Mouse (Mus musculus): ENCODE measurements at regions not wholly inside any gene's neighbourhood (a gene's known extent, or its start where the extent isn't known, plus 50 kb on each side); places are given as distances from the start of the nearest gene placed in this dataset.
A peak's percentile ranks its signal among the peaks of the same experiment; 100 is the strongest.
"Not testable (repeated sequence)": the region's sequence is repeated elsewhere in the genome, so short reads cannot be mapped to it uniquely, and the experiment has no call there.

GRCm38 (mm10) chr3:8206623-8207404, 1403.1 kb downstream of the Zfp704 start:
- no peak overlapping the region; the same call in 1 of the 2 replicates for H3K4me3 ChIP-seq (ENCODE audit: low read depth, low read length)
- no peak for TF ChIP-seq POLR2AphosphoS5 (IDR thresholded peaks at IDR 0.05; ENCODE audit: insufficient replicate concordance, low read depth, low read length)
- no peak for TF ChIP-seq GATA1 (IDR thresholded peaks at IDR 0.05; ENCODE audit: borderline replicate concordance, low read length)
- no peak for TF ChIP-seq GATA2 (IDR thresholded peaks at IDR 0.05; ENCODE audit: borderline replicate concordance, low read depth, low read length)
- no peak for TF ChIP-seq CTCF (IDR thresholded peaks at IDR 0.05; ENCODE audit: low read depth, low read length)
- no peak for TF ChIP-seq TAL1 (conservative IDR thresholded peaks at IDR 0.05; ENCODE audit: low read depth, low read length)
- H3K36me3 ChIP-seq (replicated peaks), result no peaks in the 10 kb centered on the region
- no peaks in the 10 kb centered on the region for H3K9me3 ChIP-seq (replicated peaks)
- peaks cover 11% of the 10 kb centered on the region for H3K4me1 ChIP-seq (ENCODE audit: insufficient read depth, low read depth, low read length)
- no peak for DNase-seq (ENCODE audit: low spot score)
- no peaks in the 10 kb centered on the region for H3K27me3 ChIP-seq (ENCODE audit: insufficient read depth, low read length)
- ATAC-seq (ENCODE audit: extremely low read depth, insufficient number of reproducible peaks, low FRiP score, poor library complexity, severe bottlenecking), result peak; percentile 22; the same call in 1 of the 2 replicates

- no peaks in the 10 kb centered on the region for H3K4me1 ChIP-seq (ENCODE audit: insufficient read depth, low read depth, low read length)
- no peak for TF ChIP-seq POLR2AphosphoS5 (IDR thresholded peaks at IDR 0.05; ENCODE audit: insufficient replicate concordance, low read depth, low read length)
- TF ChIP-seq TAL1 (conservative IDR thresholded peaks at IDR 0.05; ENCODE audit: low read depth, low read length), result no peak
- TF ChIP-seq GATA2 (IDR thresholded peaks at IDR 0.05; ENCODE audit: borderline replicate concordance, low read depth, low read length), result no peak
- no peak for TF ChIP-seq GATA1 (IDR thresholded peaks at IDR 0.05; ENCODE audit: borderline replicate concordance, low read length)
- no peak for TF ChIP-seq CTCF (IDR thresholded peaks at IDR 0.05; ENCODE audit: low read depth, low read length)
- H3K36me3 ChIP-seq (replicated peaks), result no peaks in the 10 kb centered on the region
- H3K9me3 ChIP-seq (replicated peaks), result no peaks in the 10 kb centered on the region
- H3K4me3 ChIP-seq (ENCODE audit: low read depth, low read length), result no peak overlapping the region
- ATAC-seq (ENCODE audit: extremely low read depth, insufficient number of reproducible peaks, low FRiP score, poor library complexity, severe bottlenecking) (no peak), DNase-seq (ENCODE audit: low spot score) (no peak)
- H3K27me3 ChIP-seq (ENCODE audit: insufficient read depth, low read length), result no peaks in the 10 kb centered on the region
These were observed 1446.9 kb downstream of the Zfp704 start for GRCm38 (mm10) chr3:8163030-8163429.

- TF ChIP-seq GATA1 (IDR thresholded peaks at IDR 0.05; ENCODE audit: borderline replicate concordance, low read length), result no peak
- no peak for TF ChIP-seq TAL1 (conservative IDR thresholded peaks at IDR 0.05; ENCODE audit: low read depth, low read length)
- no peak for TF ChIP-seq GATA2 (IDR thresholded peaks at IDR 0.05; ENCODE audit: borderline replicate concordance, low read depth, low read length)
- no peak for TF ChIP-seq CTCF (IDR thresholded peaks at IDR 0.05; ENCODE audit: low read depth, low read length)
- no peak for TF ChIP-seq POLR2AphosphoS5 (IDR thresholded peaks at IDR 0.05; ENCODE audit: insufficient replicate concordance, low read depth, low read length)
- no peaks in the 10 kb centered on the region for H3K4me1 ChIP-seq (ENCODE audit: insufficient read depth, low read depth, low read length)
- no peak for DNase-seq (ENCODE audit: low spot score)
- no peak for ATAC-seq (ENCODE audit: extremely low read depth, insufficient number of reproducible peaks, low FRiP score, poor library complexity, severe bottlenecking)
- no peaks in the 10 kb centered on the region for H3K27me3 ChIP-seq (ENCODE audit: insufficient read depth, low read length)
- H3K4me3 ChIP-seq (ENCODE audit: low read depth, low read length), result no peak overlapping the region
- no peaks in the 10 kb centered on the region for H3K36me3 ChIP-seq (replicated peaks)
- no peaks in the 10 kb centered on the region for H3K9me3 ChIP-seq (replicated peaks)
These were observed 1447.7 kb downstream of the Zfp704 start for GRCm38 (mm10) chr3:8161997-8162756.

- peaks cover 6% of the 10 kb centered on the region; the same call in 1 of the 2 replicates for H3K4me1 ChIP-seq (ENCODE audit: insufficient read depth, low read depth, low read length)
- no peaks in the 10 kb centered on the region for H3K36me3 ChIP-seq (replicated peaks)
- DNase-seq (ENCODE audit: low spot score), result no peak
- no peak overlapping the region for H3K4me3 ChIP-seq (ENCODE audit: low read depth, low read length)
- TF ChIP-seq CTCF (IDR thresholded peaks at IDR 0.05; ENCODE audit: low read depth, low read length), result no peak
- TF ChIP-seq GATA1 (IDR thresholded peaks at IDR 0.05; ENCODE audit: borderline replicate concordance, low read length), result no peak
- TF ChIP-seq GATA2 (IDR thresholded peaks at IDR 0.05; ENCODE audit: borderline replicate concordance, low read depth, low read length), result no peak
- no peak for TF ChIP-seq POLR2AphosphoS5 (IDR thresholded peaks at IDR 0.05; ENCODE audit: insufficient replicate concordance, low read depth, low read length)
- no peak for TF ChIP-seq TAL1 (conservative IDR thresholded peaks at IDR 0.05; ENCODE audit: low read depth, low read length)
- ATAC-seq (ENCODE audit: extremely low read depth, insufficient number of reproducible peaks, low FRiP score, poor library complexity, severe bottlenecking), result no peak
- H3K27me3 ChIP-seq (ENCODE audit: insufficient read depth, low read length), result no peaks in the 10 kb centered on the region
- H3K9me3 ChIP-seq (replicated peaks), result peaks cover 10% of the 10 kb centered on the region; the same call in 1 of the 2 replicates
These were observed 1466.9 kb downstream of the Zfp704 start for GRCm38 (mm10) chr3:8143016-8143415.

- ATAC-seq (ENCODE audit: extremely low read depth, insufficient number of reproducible peaks, low FRiP score, poor library complexity, severe bottlenecking), result no peak
- Histone ChIP-seq H3K36me3 (replicated peaks) (no peaks in the 10 kb centered on the region), H3K4me1 (ENCODE audit: insufficient read depth, low read depth, low read length) (peaks cover 6% of the 10 kb centered on the region; the same call in 1 of the 2 replicates), H3K27me3 (ENCODE audit: insufficient read depth, low read length) (no peaks in the 10 kb centered on the region), H3K9me3 (replicated peaks) (peaks cover 4% of the 10 kb centered on the region; the same call in 1 of the 2 replicates), H3K4me3 (ENCODE audit: low read depth, low read length) (no peak overlapping the region)
- no peak for DNase-seq (ENCODE audit: low spot score)
- TF ChIP-seq TAL1 (conservative IDR thresholded peaks at IDR 0.05; ENCODE audit: low read depth, low read length) (no peak), CTCF (IDR thresholded peaks at IDR 0.05; ENCODE audit: low read depth, low read length) (no peak), GATA1 (IDR thresholded peaks at IDR 0.05; ENCODE audit: borderline replicate concordance, low read length) (no peak), GATA2 (IDR thresholded peaks at IDR 0.05; ENCODE audit: borderline replicate concordance, low read depth, low read length) (no peak)
These were observed 1467.7 kb downstream of the Zfp704 start for GRCm38 (mm10) chr3:8142190-8142589.

- peaks cover 6% of the 10 kb centered on the region; the same call in 1 of the 2 replicates for H3K4me1 ChIP-seq (ENCODE audit: insufficient read depth, low read depth, low read length)
- no peaks in the 10 kb centered on the region for H3K36me3 ChIP-seq (replicated peaks)
- H3K9me3 ChIP-seq (replicated peaks), result no peaks in the 10 kb centered on the region
- no peak for ATAC-seq (ENCODE audit: extremely low read depth, insufficient number of reproducible peaks, low FRiP score, poor library complexity, severe bottlenecking)
- H3K27me3 ChIP-seq (ENCODE audit: insufficient read depth, low read length), result no peaks in the 10 kb centered on the region
- no peak for DNase-seq (ENCODE audit: low spot score)
- H3K4me3 ChIP-seq (ENCODE audit: low read depth, low read length), result no peak overlapping the region
- no peak for TF ChIP-seq POLR2AphosphoS5 (IDR thresholded peaks at IDR 0.05; ENCODE audit: insufficient replicate concordance, low read depth, low read length)
- no peak for TF ChIP-seq TAL1 (conservative IDR thresholded peaks at IDR 0.05; ENCODE audit: low read depth, low read length)
- no peak for TF ChIP-seq GATA2 (IDR thresholded peaks at IDR 0.05; ENCODE audit: borderline replicate concordance, low read depth, low read length)
- no peak for TF ChIP-seq GATA1 (IDR thresholded peaks at IDR 0.05; ENCODE audit: borderline replicate concordance, low read length)
- no peak for TF ChIP-seq CTCF (IDR thresholded peaks at IDR 0.05; ENCODE audit: low read depth, low read length)
These were observed 1468.2 kb downstream of the Zfp704 start for GRCm38 (mm10) chr3:8141664-8142084.

GRCm38 (mm10) chr3:8123641-8124040, 1486.2 kb downstream of the Zfp704 start:
- not testable (repeated sequence) for DNase-seq (ENCODE audit: low spot score); H3K4me3 ChIP-seq (ENCODE audit: low read depth, low read length); ATAC-seq (ENCODE audit: extremely low read depth, insufficient number of reproducible peaks, low FRiP score, poor library complexity, severe bottlenecking); H3K27me3 ChIP-seq (ENCODE audit: insufficient read depth, low read length); H3K4me1 ChIP-seq (ENCODE audit: insufficient read depth, low read depth, low read length); H3K36me3 ChIP-seq (replicated peaks); H3K9me3 ChIP-seq (replicated peaks)
